Mouse (Mus musculus) CD4-positive, CD25-positive, alpha-beta regulatory T cell (primary cell): ENCODE measurements around the gene Rnaseh1. TPM values are rescaled to one million over a fixed set of nuclear protein-coding genes. Genes with fewer than 3 reads are reported as not detected.

Experiments
- polyA plus RNA-seq: library from polyadenylated mRNA; unstranded; fragments of 100-300 nt; shearing (Covaris generic); gene quantifications from one replicate; pipeline ENCODE4 v1.2.1, GENCODE M21; 2017

The Rnaseh1 gene
- 42.9 TPM for polyA plus RNA-seq

DNA sequence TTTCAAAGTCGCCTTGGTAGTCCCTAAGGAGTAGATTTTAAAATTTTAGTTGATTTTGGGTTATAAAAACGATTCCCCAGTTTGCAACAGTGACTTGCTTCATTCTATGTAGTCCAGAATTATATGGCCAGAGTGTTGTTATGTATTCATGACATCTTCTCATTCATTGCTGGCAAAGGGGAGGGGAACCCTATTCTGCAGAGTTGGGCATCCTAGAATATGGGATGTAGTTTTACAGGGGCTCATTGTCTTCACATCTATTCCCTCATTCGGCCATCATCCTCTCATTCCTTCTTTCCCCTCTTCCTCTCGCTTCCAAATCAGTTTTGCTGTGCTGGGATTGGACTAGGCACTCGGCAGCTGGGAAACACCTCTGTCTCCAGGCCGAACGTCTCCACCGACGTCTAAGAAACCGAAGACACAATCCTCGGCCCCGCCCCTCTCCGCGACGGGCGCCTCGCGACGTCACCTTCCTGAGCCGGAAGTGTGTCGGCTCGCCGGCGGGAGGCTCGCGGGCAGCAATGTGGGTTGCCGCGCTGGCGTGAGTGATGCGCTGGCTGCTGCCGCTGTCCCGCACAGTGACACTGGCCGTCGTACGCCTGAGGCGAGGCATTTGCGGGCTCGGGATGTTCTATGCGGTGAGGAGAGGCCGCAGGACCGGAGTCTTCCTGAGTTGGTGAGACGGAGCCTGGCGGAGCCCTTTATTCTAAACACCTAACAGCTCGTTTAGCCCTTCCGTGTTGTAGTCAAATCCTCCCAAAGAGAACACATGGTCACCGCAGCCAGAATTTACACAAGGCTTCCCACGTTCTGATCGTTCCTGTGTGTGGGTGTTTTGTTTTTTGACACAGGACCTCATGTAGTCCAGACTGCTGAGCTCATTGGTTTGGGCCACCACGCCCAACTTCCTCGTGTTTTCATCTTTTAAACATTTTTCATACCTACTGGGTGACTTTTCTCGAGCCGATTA is at the start of gene Rnaseh1:
Rnaseh1 (plus strand) TSS at position 462 of the 970 bp plus-strand sequence.

DNA sequence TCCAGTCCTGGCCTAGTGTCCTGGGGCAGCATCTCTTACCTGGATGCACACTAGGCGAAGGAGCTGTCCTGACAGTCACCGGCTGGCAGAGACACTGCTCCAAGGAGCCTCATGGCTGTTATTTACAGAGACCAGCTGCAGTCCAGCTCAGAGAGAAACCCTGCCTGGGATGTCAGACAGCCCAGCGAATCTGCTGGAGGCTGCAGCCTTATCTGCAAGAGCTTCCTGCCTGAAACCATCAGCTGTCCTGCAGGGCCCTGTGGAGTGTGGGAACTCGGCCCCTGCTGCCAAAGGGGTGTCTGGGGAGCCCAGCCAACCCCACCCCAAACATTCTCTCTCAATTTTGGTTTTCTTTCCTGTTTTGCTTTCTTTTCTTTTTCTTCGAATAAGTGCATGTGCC is 26.2 kb upstream of the Rnaseh1 start, which contains the start of gene Colec11:
Colec11 (minus strand) TSS at position 183 of the 400 bp plus-strand sequence.

DNA sequence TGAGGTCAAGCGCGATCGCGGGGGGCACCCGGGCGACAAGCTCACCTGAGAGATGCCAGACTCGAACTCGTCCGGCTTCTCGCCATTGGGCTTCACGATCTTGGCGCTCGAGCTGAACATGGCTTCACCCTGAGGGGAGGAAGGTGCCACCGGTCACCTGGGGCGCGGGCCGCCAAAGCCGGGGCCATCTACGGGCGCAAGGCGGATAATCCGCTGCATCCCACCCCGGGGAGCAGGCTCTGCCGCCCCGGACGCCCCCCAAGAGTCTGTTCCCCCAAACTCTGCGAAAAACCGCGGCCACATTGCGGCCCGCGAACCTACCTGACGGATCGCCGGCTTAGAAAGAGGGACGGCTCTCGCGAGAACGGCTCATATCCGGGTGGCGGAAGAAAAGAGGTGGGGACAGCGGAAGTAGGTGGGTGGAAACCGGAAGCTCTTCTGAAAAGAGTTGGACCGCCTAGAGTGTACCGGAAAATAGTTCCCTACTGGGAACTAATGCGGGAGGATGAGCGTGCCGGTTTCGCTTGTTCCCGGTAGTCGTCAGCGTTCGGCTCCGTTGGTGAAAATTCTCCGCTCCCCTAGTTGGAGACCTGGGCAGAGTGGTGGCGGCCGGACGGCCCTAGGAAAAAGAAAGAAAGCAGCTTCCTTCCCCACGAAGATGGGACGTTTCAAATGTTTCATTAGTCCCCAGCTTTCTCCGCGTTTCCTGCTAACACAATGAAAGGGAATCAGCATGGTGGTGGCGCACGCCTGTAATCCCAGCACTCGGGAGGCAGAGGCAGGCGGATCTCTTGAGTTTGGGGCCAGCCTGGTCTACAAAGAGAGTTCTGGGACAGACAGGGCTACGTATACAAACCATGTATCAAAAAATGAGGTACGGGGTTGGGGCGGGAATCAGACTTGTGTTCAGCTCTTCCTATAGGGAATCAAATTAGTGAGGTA is 13.6 kb upstream of the Rnaseh1 start, which contains the start of gene Rps7:
Rps7 (minus strand) TSS at position 419 of the 942 bp plus-strand sequence.

DNA sequence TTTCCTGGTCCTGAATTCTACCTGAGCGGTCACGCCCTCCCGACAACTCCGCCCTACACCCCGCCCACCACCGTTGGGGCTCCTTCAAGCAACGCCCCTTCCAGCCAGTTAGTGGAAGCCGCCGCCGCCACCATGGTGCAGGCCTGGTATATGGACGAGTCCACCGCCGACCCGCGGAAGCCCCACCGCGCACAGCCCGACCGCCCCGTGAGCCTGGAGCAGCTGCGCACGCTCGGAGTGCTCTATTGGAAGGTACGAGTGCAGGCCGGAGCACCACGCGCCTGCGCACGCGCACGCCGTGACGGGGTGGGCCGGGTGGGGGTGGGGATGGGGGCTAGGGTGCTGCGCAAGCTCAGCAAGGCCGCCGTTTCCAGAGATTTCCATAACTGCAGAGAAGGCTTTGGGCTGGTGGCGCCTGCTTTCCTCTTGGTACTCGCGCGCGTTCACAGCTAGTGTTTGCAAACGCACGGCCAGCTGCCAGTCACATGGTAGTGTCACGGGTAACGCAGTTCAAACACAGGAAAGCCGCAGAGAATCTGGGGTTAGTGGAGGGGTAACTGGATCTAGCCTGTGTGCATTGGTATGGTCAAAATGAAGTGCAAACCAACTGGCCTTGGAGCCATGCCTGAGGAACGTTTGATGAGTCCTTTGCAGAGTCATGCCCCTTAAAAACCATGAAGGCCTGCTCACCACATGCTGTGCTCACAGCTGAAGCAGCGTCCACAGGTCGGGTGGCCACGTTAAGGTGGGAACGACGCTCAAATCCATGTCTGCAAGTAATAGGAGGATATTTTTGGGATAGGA is 25.9 kb downstream of the Rnaseh1 start, which contains the start of gene Adi1:
Adi1 (plus strand) TSS at position 111 of the 804 bp plus-strand sequence.

Other genes starting within 250 kb of the Rnaseh1 start
- gene Dcdc2c, start 97.2 kb upstream of the Rnaseh1 start, polyA plus RNA-seq = 0.12 TPM
- not detected for gene Allc, start 67.1 kb upstream of the Rnaseh1 start, polyA plus RNA-seq
- gene Colec11, start 26.2 kb upstream of the Rnaseh1 start, polyA plus RNA-seq = not detected
- 1,018 TPM for gene Rps7, start 13.6 kb upstream of the Rnaseh1 start, polyA plus RNA-seq
- 72.6 TPM for gene Adi1, start 25.6 kb downstream of the Rnaseh1 start, polyA plus RNA-seq
- 75.9 TPM for gene Trappc12, start 100.9 kb downstream of the Rnaseh1 start, polyA plus RNA-seq
- 47.4 TPM for gene Eipr1, start 102.2 kb downstream of the Rnaseh1 start, polyA plus RNA-seq